Mouse (Mus musculus) induced T-regulatory cell, adult 2 months (primary cell): ENCODE results near the gene Agrp.

Experiments
- DNase-seq: peaks from one replicate; pipeline ENCODE4 v3.0.0-alpha.2; 2012; ENCODE audit warnings: low read depth

The Agrp gene

GRCm38 (mm10) chr8:105598777-105599176, 38.4 kb downstream of the Agrp start:
- DNase-seq = no peak

- DNase-seq = peak; percentile 83
These were observed 40.7 kb downstream of the Agrp start for GRCm38 (mm10) chr8:105596362-105597034.

GRCm38 (mm10) chr8:105594451-105595242, 42.5 kb downstream of the Agrp start:
- no peak for DNase-seq

- no peak for DNase-seq
These were observed 43.3 kb downstream of the Agrp start for GRCm38 (mm10) chr8:105593859-105594258.

- DNase-seq = no peak
These were observed 44.8 kb downstream of the Agrp start for GRCm38 (mm10) chr8:105592431-105592830.

GRCm38 (mm10) chr8:105579719-105580118, 57.5 kb downstream of the Agrp start:
- DNase-seq = no peak

GRCm38 (mm10) chr8:105575538-105575937, 61.7 kb downstream of the Agrp start:
- DNase-seq = no peak

- DNase-seq = no peak
These were observed 62.5 kb downstream of the Agrp start for GRCm38 (mm10) chr8:105574741-105575140.

- DNase-seq = peak; percentile 56
These were observed 63.8 kb downstream of the Agrp start for GRCm38 (mm10) chr8:105573427-105573826.

- no peak for DNase-seq
These were observed 65.4 kb downstream of the Agrp start for GRCm38 (mm10) chr8:105571810-105572209.

- peak; percentile 69 for DNase-seq
These were observed 70.2 kb downstream of the Agrp start for GRCm38 (mm10) chr8:105566703-105567595.

- peak; percentile 100 for DNase-seq
These were observed 71.1 kb downstream of the Agrp start, which contains the start of gene Atp6v0d1 for GRCm38 (mm10) chr8:105565952-105566702. Atp6v0d1 (minus strand) TSS chr8:105566047.

GRCm38 (mm10) chr8:105565401-105565881, 71.8 kb downstream of the Agrp start:
- peak; percentile 72 for DNase-seq

GRCm38 (mm10) chr8:105564573-105565229, 72.5 kb downstream of the Agrp start:
- peak; percentile 34 for DNase-seq

GRCm38 (mm10) chr8:105563871-105564270, 73.3 kb downstream of the Agrp start:
- DNase-seq = no peak

- DNase-seq = no peak
These were observed 74.3 kb downstream of the Agrp start for GRCm38 (mm10) chr8:105562863-105563262.

GRCm38 (mm10) chr8:105555230-105555629, 82.0 kb downstream of the Agrp start:
- DNase-seq = no peak

GRCm38 (mm10) chr8:105554087-105554486, 83.1 kb downstream of the Agrp start:
- DNase-seq = peak; percentile 72

GRCm38 (mm10) chr8:105552824-105553223, 84.4 kb downstream of the Agrp start:
- DNase-seq = no peak

- DNase-seq = no peak
These were observed 85.2 kb downstream of the Agrp start for GRCm38 (mm10) chr8:105552032-105552431.

- no peak for DNase-seq
These were observed 87.1 kb downstream of the Agrp start for GRCm38 (mm10) chr8:105550083-105550482.
